Mouse (Mus musculus) CH12.LX (cell line): ENCODE measurements around the gene Ryr1. TPM values are rescaled to one million over a fixed set of nuclear protein-coding genes. Genes with fewer than 3 reads are reported as not detected.
"Not testable (repeated sequence)": the region's sequence is repeated elsewhere in the genome, so short reads cannot be mapped to it uniquely, and the experiment has no call there.

Source experiments
- DNase-seq: peaks from one replicate; pipeline ENCODE4 v3.0.0-alpha.2; 2013; ENCODE audit errors: extremely low read depth
- H3K27ac ChIP-seq: 2 replicates; pipeline ENCODE4 v1.5.1; 2012; ENCODE audit warnings: low read depth, mild to moderate bottlenecking, control low read depth, moderate library complexity; ENCODE audit not compliant: insufficient read depth
- H3K27me3 ChIP-seq: replicated peaks from 2 replicates; pipeline ENCODE3; 2012; ENCODE audit warnings: inconsistent platforms
- H3K36me3 ChIP-seq, 2 experiments: replicated peaks in 1 of 2; 2 replicates each; pipeline versions ENCODE3 to v1.6.1; 2012; ENCODE audit warnings: inconsistent platforms in 1 of 2, low read length in 1 of 2, mild to moderate bottlenecking in 1 of 2, mixed read lengths in 1 of 2, moderate library complexity in 1 of 2; ENCODE audit not compliant: control insufficient read depth in 1 of 2, insufficient read depth in 1 of 2
- H3K4me1 ChIP-seq, 2 experiments: 2 replicates each; pipeline ENCODE4 v1.6.1; 2012; ENCODE audit warnings: inconsistent platforms in 1 of 2, moderate library complexity in 1 of 2; ENCODE audit not compliant: insufficient read depth in 2 of 2, control insufficient read depth in 1 of 2
- H3K4me2 ChIP-seq: 2 replicates; pipeline ENCODE4 v1.6.1; 2012; ENCODE audit warnings: low read depth, mild to moderate bottlenecking, control low read depth; ENCODE audit not compliant: poor library complexity, insufficient read depth, severe bottlenecking
- H3K4me3 ChIP-seq, 3 experiments: fragments of 150-350 bp in 1 of 3; sonication (generic) in 1 of 3; replicated peaks in 1 of 3; 2 replicates each; pipeline versions ENCODE3 to v1.5.1; 2011 to 2012; ENCODE audit warnings: low read depth in 2 of 3, low read length in 2 of 3, mild to moderate bottlenecking in 2 of 3, moderate library complexity in 2 of 3, control low read depth in 1 of 3, improper control_type of control experiment in 1 of 3, inconsistent platforms in 1 of 3, mixed read lengths in 1 of 3; ENCODE audit not compliant: poor library complexity in 1 of 3
- H3K79me2 ChIP-seq: replicated peaks from 2 replicates; pipeline ENCODE4 v1.6.1; 2012; ENCODE audit warnings: mild to moderate bottlenecking, moderate library complexity; ENCODE audit not compliant: control insufficient read depth, poor library complexity, insufficient read depth, severe bottlenecking; ENCODE audit errors: extremely low read depth
- H3K9ac ChIP-seq: 2 replicates; pipeline ENCODE4 v1.6.1; 2012; ENCODE audit warnings: low read depth, mild to moderate bottlenecking, control low read depth, moderate library complexity; ENCODE audit not compliant: insufficient read depth
- H3K9me3 ChIP-seq: replicated peaks from 2 replicates; pipeline ENCODE3; 2012; ENCODE audit warnings: low read length, inconsistent platforms, mixed read lengths
- CHD2 ChIP-seq: IDR thresholded peaks from 2 replicates; pipeline ENCODE4 v1.6.1; 2011; ENCODE audit warnings: low read length, improper control_type of control experiment
- GABPA ChIP-seq: IDR thresholded peaks from 2 replicates; pipeline ENCODE4 v1.6.1; 2012; ENCODE audit warnings: low read depth, low read length, improper control_type of control experiment, inconsistent platforms; ENCODE audit not compliant: insufficient replicate concordance
- IRF4 ChIP-seq: IDR thresholded peaks from 2 replicates; pipeline ENCODE4 v1.6.1; 2014; ENCODE audit warnings: low read depth, mild to moderate bottlenecking, inconsistent platforms, low read length, improper control_type of control experiment
- JUN ChIP-seq: IDR thresholded peaks from 2 replicates; pipeline ENCODE4 v1.6.1; 2011; ENCODE audit warnings: low read depth, mild to moderate bottlenecking, low read length, improper control_type of control experiment, moderate library complexity; ENCODE audit not compliant: insufficient read depth
- KAT2A ChIP-seq: IDR thresholded peaks from 2 replicates; pipeline ENCODE4 v1.6.1; 2012; ENCODE audit warnings: low read length, improper control_type of control experiment, inconsistent platforms; ENCODE audit not compliant: insufficient replicate concordance
- MAX ChIP-seq: IDR thresholded peaks from 2 replicates; pipeline ENCODE4 v1.6.1; 2011; ENCODE audit warnings: low read length, improper control_type of control experiment
- MAZ ChIP-seq: IDR thresholded peaks from 2 replicates; pipeline ENCODE4 v1.6.1; 2012; ENCODE audit warnings: low read depth, mild to moderate bottlenecking, inconsistent platforms, low read length, improper control_type of control experiment, moderate library complexity
- MXI1 ChIP-seq: IDR thresholded peaks from 2 replicates; pipeline ENCODE4 v1.6.1; 2011; ENCODE audit warnings: mild to moderate bottlenecking, low read depth, low read length, improper control_type of control experiment
- MYC ChIP-seq: IDR thresholded peaks from 2 replicates; pipeline ENCODE4 v1.6.1; 2011; ENCODE audit warnings: low read depth, mild to moderate bottlenecking, improper control_type of control experiment, low read length
- PAX5 ChIP-seq: IDR thresholded peaks from 2 replicates; pipeline ENCODE4 v1.6.1; 2012; ENCODE audit warnings: low read length, inconsistent platforms, mixed read lengths
- SIN3A ChIP-seq: IDR thresholded peaks from 2 replicates; pipeline ENCODE4 v1.6.1; 2012; ENCODE audit warnings: low read length, improper control_type of control experiment, inconsistent platforms
- TCF12 ChIP-seq: IDR thresholded peaks from 2 replicates; pipeline ENCODE4 v1.6.1; 2014; ENCODE audit warnings: low read depth, mild to moderate bottlenecking, inconsistent platforms, low read length, improper control_type of control experiment
- ZNF384 ChIP-seq: IDR thresholded peaks from 2 replicates; pipeline ENCODE4 v1.6.1; 2012; ENCODE audit warnings: low read depth, low read length, improper control_type of control experiment, inconsistent platforms
- dilution Hi-C: fragments of 300-500 bp; cut with MboI; formaldehyde crosslinking; loops from 2 replicates; pipeline ENCODE4 v1.14.3; 2020; ENCODE audit warnings: low sequenced_read_pairs; ENCODE audit not compliant: extremely low pct_unique_long_range_greater_than_20kb, extremely low pct_ligation_motif_present
- in situ Hi-C: fragments of 300-500 bp; cut with MboI; formaldehyde crosslinking; loops from 3 replicates; pipeline ENCODE4 v1.14.3; 2019; ENCODE audit warnings: low sequenced_read_pairs, low pct_ligation_motif_present, low pct_unique_long_range_greater_than_20kb, mixed read lengths
- polyA plus RNA-seq: library from polyadenylated mRNA; unstranded; fragments of >175 nt; gene quantifications from 2 replicates; pipeline ENCODE4 v1.2.1, GENCODE M21; 2012; ENCODE audit warnings: low read depth; ENCODE audit not compliant: insufficient read length
- total RNA-seq, 2 experiments: library from RNA; depleted of rRNA; stranded (reverse); fragments of 300-350 nt in 1 of 2; fragments of >200 nt in 1 of 2; gene quantifications; 2 replicates each; pipeline ENCODE4 v1.2.3; 2012 to 2014

Gene Ryr1
- total and polyA plus RNA-seq, 3 experiments: 0.43 to 1.1 (median 0.68) TPM

- H3K9ac ChIP-seq, H3K27ac ChIP-seq, H3K4me3 ChIP-seq, DNase-seq, H3K9me3 ChIP-seq, H3K4me2 ChIP-seq, H3K79me2 ChIP-seq, H3K27me3 ChIP-seq, dilution Hi-C loops, in situ Hi-C loops, H3K36me3 ChIP-seq: not testable (repeated sequence)
- peaks cover 12 to 49% of the 10 kb centered on the region in 2 experiments for H3K4me1 ChIP-seq
- TF ChIP-seq ZNF384: peak; percentile 54
Measured at GRCm38 (mm10) chr7:29139237-29139636, 14.3 kb upstream of the Ryr1 start.

GRCm38 (mm10) chr7:29137429-29137828, 12.4 kb upstream of the Ryr1 start:
- Histone ChIP-seq H3K27ac (no peak overlapping the region), H3K9ac (no peak overlapping the region), H3K27me3 (peaks cover 2% of the 10 kb centered on the region), H3K4me1 (peaks cover 6 to 43% of the 10 kb centered on the region in 2 experiments)
- dilution Hi-C loops: no loop called here
- DNase-seq: no peak
- no peak for TF ChIP-seq SIN3A
- no peak for TF ChIP-seq JUN
- TF ChIP-seq ZNF384: no peak
- no peak for TF ChIP-seq TCF12
- no peak for TF ChIP-seq MYC
- TF ChIP-seq MXI1: no peak
- TF ChIP-seq MAZ: no peak
- TF ChIP-seq MAX: no peak
- no peak for TF ChIP-seq PAX5
- TF ChIP-seq CHD2: no peak
- TF ChIP-seq IRF4: no peak
- no peak for TF ChIP-seq KAT2A
- TF ChIP-seq GABPA: no peak
- TF ChIP-seq, all 38 proteins: peak for 0
- H3K36me3 ChIP-seq: peaks cover 0 to 3% of the 10 kb centered on the region in 2 experiments
- in situ Hi-C loops: no loop called here
- no peaks in the 10 kb centered on the region for H3K9me3 ChIP-seq
- no peaks in the 10 kb centered on the region for H3K79me2 ChIP-seq
- H3K4me3 ChIP-seq: no peak overlapping the region
- no peak overlapping the region for H3K4me2 ChIP-seq
